Mouse (Mus musculus) liver (tissue): Measurements from ENCODE around the gene Pon3.

Experiments
- DNase-seq: peaks from one replicate; pipeline ENCODE4 v3.0.0-alpha.2; 2020; ENCODE audit warnings: mixed read lengths

Pon3 gene

DNA sequence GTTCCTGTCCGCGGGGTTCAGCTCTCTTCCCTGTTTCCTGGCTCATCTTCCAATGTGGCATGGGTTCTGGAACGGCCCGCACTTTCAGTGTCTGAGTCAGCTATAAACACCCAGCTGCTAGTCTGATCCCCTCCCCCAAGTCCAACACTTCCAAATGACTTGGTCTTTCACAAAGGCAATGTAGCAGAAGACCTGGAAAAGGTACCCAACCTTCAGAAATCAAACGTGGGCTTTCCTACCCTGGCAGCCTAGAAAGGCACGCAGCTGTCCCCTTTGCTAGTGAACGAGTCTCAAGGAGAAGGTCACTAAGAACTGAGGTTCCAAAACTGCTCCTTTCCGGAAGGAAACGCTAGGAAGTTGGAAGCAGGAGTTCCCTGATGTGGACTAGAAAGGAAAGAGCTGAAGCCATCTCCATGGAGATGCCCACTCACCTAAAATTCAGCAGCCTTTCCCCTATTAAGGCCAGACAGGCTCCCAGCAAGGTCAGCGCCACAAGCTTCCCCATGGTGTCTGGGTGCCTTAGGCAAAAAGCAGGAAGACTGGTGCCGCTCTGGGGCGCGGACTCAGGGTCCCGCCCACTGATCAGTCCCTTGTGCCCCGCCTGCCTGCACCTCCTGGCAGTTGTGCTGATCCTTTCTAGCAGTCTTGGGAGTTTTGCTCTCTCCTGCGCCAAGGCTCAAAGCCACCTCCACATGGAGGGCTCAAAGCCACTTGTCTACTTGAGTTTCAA lies at the start of gene Pon3:
Pon3 (minus strand) TSS at position 565 of the 730 bp plus-strand sequence.
- DNase-seq = peak; percentile 87

- no peak for DNase-seq
Measured at GRCm38 (mm10) chr6:5304956-5305355, 48.9 kb upstream of the Pon3 start.

GRCm38 (mm10) chr6:5300629-5301028 lies 44.5 kb upstream of the Pon3 start:
- no peak for DNase-seq

DNA sequence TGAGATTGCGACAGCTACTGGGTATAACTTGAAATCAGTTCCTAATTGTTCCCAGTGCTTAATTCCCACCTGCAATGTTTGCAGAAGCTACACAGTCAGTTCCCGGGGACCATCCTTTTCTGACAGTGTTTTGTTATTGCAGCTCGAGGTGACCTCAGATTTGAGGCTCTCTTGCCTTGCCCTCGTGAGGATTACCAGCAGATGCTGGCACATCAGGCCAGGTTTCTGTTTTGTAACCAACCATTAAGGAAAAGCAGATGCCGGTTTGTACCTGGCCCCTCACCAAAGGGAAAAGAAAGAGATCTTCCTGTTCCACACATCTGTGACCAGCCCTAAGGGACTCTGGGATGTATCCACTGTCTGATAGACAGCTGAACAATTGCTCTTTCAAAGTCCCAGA lies 43.5 kb upstream of the Pon3 start:
- DNase-seq = no peak

DNA sequence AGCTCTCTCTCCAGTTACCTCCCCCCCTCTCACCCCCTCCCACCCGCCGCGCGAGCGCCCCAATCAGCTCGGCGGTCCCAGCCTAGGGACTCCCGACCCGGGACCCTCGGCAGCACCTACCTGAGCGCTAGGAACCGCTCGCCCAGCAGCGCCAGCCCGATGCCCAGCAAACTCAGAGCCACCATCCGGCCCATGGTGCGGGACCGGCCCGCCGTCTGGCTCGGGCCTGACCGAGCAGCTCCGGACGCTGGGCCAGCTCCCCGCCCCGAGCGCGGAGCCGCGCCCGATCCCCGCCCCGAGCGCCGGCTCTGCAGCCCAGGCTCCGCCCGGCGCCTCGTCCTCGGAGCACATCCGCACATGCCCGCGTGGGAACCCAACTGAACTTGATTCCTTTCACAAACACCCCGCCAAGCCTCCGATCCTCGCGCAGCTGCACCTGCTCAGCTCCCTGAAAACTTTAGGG lies 42.0 kb upstream of the Pon3 start, which contains the start of gene Pon2:
Pon2 (minus strand) TSS at position 364 of the 463 bp plus-strand sequence.
- peak; percentile 92 for DNase-seq

- peak; percentile 91 for DNase-seq
Measured at GRCm38 (mm10) chr6:5297321-5298091, 41.4 kb upstream of the Pon3 start.

GRCm38 (mm10) chr6:5296067-5296466 lies 40.0 kb upstream of the Pon3 start:
- no peak for DNase-seq

DNA sequence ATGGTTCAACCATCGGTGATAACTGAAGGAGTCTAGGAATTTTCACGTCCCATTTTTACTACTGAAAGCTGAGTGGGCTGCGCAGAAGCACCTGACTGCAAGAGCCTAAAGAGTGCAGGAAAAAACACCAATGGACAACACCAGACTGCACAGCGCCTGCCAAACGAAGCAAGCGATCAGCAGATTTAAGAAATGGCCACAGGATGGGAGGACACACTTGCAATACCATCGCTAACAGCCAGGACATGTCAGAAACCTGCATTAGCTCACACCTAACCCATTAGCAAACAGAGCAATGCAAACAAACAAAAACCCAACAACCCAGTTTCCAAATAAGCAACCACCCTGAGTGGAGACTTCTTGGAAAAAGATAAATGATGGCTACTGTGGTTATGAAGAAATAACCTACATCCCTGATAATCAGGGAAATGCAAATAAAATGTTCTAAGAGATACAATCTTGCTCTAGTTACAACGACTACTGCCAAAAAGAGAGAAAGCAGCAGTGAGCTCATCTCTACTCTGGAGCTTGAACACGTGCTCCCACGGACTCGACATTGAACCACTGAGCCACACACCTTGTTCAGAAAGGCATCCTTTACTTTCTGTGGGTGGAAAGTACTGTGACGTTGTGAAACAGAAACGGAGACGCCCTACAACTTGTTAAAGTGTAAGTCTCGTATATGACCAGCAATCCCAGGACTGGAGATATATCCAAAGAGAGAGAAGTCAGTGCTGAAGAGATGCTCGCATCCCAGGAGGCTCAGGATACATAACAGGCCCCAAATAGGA lies 38.8 kb upstream of the Pon3 start:
- DNase-seq = no peak

DNA sequence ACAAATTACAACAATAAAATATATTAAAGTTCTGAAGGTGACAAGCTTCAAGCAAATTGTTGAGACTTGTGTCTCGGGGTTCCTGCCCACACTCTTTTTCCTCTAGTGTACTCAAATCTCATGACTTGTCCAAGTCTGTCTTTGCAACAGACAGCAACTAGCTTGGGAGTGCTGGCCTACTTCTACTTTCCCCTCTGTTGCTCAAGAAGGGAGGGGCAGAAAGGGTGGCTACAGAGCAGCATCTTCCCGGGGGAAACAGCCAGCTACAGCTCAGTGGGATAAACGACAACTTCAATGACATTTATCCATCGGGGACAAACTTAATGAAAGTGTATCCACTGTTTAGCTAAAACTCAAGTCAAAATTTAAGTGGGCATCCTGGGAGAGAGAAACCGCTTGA lies 36.8 kb upstream of the Pon3 start:
- DNase-seq = no peak

- DNase-seq = peak; percentile 65
Measured at GRCm38 (mm10) chr6:5291450-5291849, 35.4 kb upstream of the Pon3 start.

DNA sequence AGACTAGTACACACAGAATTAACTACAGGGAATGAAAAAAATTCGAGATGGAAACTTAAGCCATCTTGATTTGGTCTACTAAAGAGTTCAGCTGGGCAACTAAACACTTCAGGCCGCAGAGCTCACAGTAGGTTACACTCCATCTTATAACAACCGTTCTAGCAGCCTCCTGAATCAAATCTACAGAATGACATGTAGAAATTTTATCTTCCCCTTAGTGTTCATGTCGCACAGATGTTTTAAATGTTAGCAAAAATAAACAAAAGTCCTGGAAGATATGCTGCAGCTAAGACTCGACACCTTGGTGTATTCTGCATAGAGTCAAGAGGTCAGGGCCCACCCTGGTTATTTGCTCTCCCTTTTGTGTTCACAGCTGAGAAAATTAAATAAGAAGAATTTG lies 31.8 kb upstream of the Pon3 start:
- no peak for DNase-seq

GRCm38 (mm10) chr6:5287392-5287791 lies 31.3 kb upstream of the Pon3 start:
- peak; percentile 42 for DNase-seq

DNA sequence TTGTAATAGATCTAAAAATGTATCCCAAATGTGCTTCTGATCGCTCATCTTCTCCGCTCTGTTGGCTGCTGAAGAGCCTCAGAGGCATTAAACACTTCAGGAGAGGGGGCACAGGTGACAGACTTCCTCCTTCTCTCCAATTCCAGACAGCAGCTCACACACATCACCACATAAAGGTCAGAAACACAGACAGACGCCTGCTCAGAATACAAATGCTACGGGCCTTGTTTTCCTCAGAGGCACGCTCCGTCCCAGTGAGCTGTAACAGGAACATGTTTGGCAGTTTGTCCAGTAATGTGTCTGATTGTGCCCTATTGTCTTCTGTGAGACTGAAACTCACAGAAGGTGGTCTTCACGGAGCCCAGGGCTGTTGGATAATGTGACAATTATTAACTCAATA lies 26.3 kb upstream of the Pon3 start:
- no peak for DNase-seq

- DNase-seq = no peak
Measured at GRCm38 (mm10) chr6:5280576-5281305, 24.7 kb upstream of the Pon3 start.

GRCm38 (mm10) chr6:5277972-5278371 lies 21.9 kb upstream of the Pon3 start:
- DNase-seq = no peak

- DNase-seq = no peak
Measured at GRCm38 (mm10) chr6:5269641-5270040, 13.6 kb upstream of the Pon3 start.

- no peak for DNase-seq
Measured at GRCm38 (mm10) chr6:5264793-5265192, 8.7 kb upstream of the Pon3 start.

DNA sequence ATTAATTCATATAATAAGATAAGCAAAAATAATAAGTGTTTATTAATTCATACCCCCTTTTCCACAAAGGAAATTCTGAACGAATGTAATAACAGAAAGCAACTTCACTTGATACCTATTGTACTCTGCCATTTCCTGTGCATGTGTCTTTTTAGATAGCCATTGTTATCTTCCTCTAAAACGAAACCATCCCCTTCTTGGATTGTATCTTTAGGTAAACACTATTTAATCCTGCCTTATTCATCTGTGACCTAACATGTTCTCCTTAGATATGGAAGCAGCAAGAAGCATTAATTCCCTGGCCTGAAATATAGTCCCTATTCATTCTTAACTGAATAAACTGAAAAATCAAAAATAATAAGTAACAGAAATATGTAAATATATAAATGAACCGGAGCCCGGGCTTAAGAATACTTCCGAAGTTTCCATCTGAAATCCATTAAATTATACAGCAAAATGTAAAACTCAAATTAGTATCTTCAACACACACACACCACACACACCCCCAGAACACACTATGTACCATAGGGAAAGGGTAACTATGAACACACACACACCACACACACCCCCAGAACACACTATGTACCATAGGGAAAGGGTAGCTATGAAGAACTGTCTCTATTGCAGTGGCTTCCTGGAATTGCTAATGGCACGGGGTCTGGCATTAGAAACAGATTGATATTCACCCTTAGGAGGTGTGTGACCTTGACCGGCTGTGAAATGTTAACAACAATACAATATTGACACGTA lies 7.3 kb upstream of the Pon3 start:
- no peak for DNase-seq

DNA sequence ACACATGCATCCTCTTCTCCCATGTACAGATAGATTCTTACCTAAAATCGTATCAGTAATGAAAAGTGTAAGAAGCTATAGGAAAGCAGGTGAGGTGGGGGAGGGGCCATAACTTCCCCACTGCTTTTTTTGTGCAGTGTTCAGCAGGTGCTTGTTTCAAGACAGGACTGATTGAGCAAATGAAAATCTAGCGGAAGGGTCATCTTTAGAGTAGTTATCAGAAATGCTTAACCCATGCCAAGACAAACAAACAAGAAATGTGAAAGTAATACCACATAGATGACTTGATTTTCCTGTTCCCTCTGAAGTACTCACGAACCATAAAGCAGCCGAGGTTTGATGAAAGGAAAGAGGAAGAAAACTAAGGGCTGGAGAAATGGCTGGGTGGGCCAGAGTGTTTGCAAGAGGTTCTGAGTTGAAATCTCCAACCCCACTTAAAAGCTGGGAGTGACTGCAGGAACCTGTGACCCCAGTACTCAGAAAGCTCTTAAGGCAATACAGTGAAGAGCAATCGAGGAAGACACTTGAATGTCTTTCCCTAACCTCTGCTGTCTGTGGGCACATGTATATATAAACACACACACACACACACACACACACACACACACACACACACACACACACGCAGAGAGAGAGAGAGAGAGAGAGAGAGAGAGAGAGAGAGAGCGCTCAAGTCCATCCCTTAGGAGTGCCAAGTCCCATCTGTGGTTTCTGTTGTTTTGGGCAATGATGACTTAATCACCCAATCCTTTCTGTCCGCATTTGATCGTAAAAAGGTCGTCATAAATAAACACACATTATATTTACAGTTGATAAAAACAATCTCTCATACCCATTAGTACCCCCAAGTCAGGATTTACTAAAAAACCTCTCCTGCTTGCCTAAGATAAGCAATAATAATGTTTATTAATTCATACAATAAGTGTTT lies 6.5 kb upstream of the Pon3 start:
- DNase-seq = no peak

- no peak for DNase-seq
Measured at GRCm38 (mm10) chr6:5255291-5255690, 795 bp downstream of the Pon3 start.

GRCm38 (mm10) chr6:5254869-5255268 lies 1.2 kb downstream of the Pon3 start:
- no peak for DNase-seq
